Mouse (Mus musculus) liver, embryonic 14 days (tissue): ENCODE measurements around the gene Abca8a. TPM values are rescaled to one million over a fixed set of nuclear protein-coding genes. Genes with fewer than 3 reads are reported as not detected.

ENCODE experiments used
- polyA plus RNA-seq: library from polyadenylated mRNA; depleted of rRNA; stranded (reverse); fragments of >200 nt; gene quantifications from 2 replicates; pipeline ENCODE4 v1.2.3, GENCODE M21; 2012; rRNA removed

Gene Abca8a
- 0.77 and 1.0 TPM in 2 replicates for polyA plus RNA-seq

GRCm38 (mm10) chr11:110095858-110096257, at the start of gene Abca8a:
Gene Abca8a (minus strand): TSS chr11:110095978.

DNA sequence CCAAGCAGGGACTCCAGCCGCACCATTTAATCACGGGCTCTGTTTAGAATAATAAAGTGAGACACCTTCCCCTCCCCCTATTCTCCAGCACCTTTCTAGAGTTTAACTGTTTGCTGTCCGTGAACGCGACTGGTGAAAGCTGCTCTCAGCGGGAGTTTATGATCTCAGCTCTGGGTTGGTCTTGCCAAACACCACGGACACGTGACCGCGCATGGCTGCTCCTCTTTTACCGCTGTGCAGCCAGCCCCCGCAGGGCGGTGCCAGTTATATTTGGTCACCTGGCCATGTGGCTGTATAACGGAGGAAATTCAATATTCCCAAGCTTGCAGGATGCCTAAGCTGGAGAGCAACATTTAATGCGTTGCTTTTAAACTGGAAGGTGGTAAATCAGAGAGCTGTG, 100.2 kb downstream of the Abca8a start, which contains the start of gene Abca8b:
Abca8b (minus strand) TSS at position 222 of the 400 bp plus-strand sequence.

Other genes with a start within 250 kb of the Abca8a start
- 5.1 and 5.8 TPM in 2 replicates for gene Abca8b, start 100.1 kb downstream of the Abca8a start, polyA plus RNA-seq
- gene Abca9, start 72.2 kb upstream of the Abca8a start, polyA plus RNA-seq: 0.40 and 0.44 TPM in 2 replicates
- gene Abca6, start 155.8 kb upstream of the Abca8a start, polyA plus RNA-seq: 2.5 and 3.1 TPM in 2 replicates
- 0.27 and 0.28 TPM in 2 replicates for gene Abca5, start 241.7 kb upstream of the Abca8a start, polyA plus RNA-seq